Mouse (Mus musculus) forebrain, embryonic 11.5 days (tissue): Measurements from ENCODE around the gene Gm17359. TPM values are rescaled to one million over a fixed set of nuclear protein-coding genes. Genes with fewer than 3 reads are reported as not detected.
"Not testable (repeated sequence)": the region's sequence is repeated elsewhere in the genome, so short reads cannot be mapped to it uniquely, and the experiment has no call there.

ENCODE experiments used
- ATAC-seq: fragments of 200-750 bp; cut with Nextera tagmentation; replicated peaks from 2 replicates; pipeline ENCODE4 v1.8.0; 2017; ENCODE audit warnings: moderate TSS enrichment; ENCODE audit not compliant: low FRiP score
- DNase-seq: peaks from one replicate; pipeline ENCODE4 v3.0.0-alpha.2; 2017; ENCODE audit warnings: low spot score
- H3K27ac ChIP-seq: fragments of 300-500 bp; sonication (generic); 2 replicates; pipeline ENCODE4 v1.5.1; 2014; ENCODE audit warnings: low read depth, low read length
- H3K27me3 ChIP-seq: fragments of 300-500 bp; sonication (generic); 2 replicates; pipeline ENCODE4 v1.6.1; 2014; ENCODE audit warnings: mild to moderate bottlenecking, low read length, mixed read lengths; ENCODE audit not compliant: control insufficient read depth, insufficient read depth
- H3K36me3 ChIP-seq: fragments of 300-500 bp; sonication (generic); 2 replicates; pipeline ENCODE4 v1.6.1; 2014; ENCODE audit warnings: mild to moderate bottlenecking, low read length, moderate library complexity, mixed read lengths; ENCODE audit not compliant: control insufficient read depth, insufficient read depth
- H3K4me1 ChIP-seq: fragments of 300-500 bp; sonication (generic); replicated peaks from 2 replicates; pipeline ENCODE4 v1.6.1; 2014; ENCODE audit warnings: low read length, mixed read lengths; ENCODE audit not compliant: control insufficient read depth, insufficient read depth
- H3K4me2 ChIP-seq: fragments of 300-500 bp; sonication (generic); 2 replicates; pipeline ENCODE4 v1.6.1; 2014; ENCODE audit warnings: low read depth, mild to moderate bottlenecking, low read length, moderate library complexity, mixed read lengths; ENCODE audit not compliant: severe bottlenecking
- H3K4me3 ChIP-seq: fragments of 300-500 bp; sonication (generic); 2 replicates; pipeline ENCODE4 v1.5.1; 2014; ENCODE audit warnings: low read depth, low read length
- H3K9ac ChIP-seq: fragments of 300-500 bp; sonication (generic); 2 replicates; pipeline ENCODE4 v1.6.1; 2014; ENCODE audit warnings: low read length
- H3K9me3 ChIP-seq: fragments of 300-500 bp; sonication (generic); 2 replicates; pipeline ENCODE4 v1.6.1; 2016; ENCODE audit warnings: low read length, mixed read lengths; ENCODE audit not compliant: control insufficient read depth
- WGBS: fragments of 180-500 bp; shearing (Covaris S2); extraction: QIAGEN DNeasy Blood & Tissue Kit; methylation state at CpG from one replicate; pipeline ENCODE4 v1.1.7; 2014; 5-methylcytosine and 5-hydroxymethylcytosine counted together
- polyA plus RNA-seq: library from polyadenylated mRNA; unstranded; fragments of >200 nt; fragmentation: Nextera tagmentation; extraction: Ambion mirVana; gene quantifications from 2 replicates; pipeline ENCODE4 v1.2.1, GENCODE M21; 2014

The Gm17359 gene
- polyA plus RNA-seq, 1 experiment from 2014 or later, result not detected

- no peak for DNase-seq
- 98% methylated on average over 3 of the region's 3 CpGs for WGBS
- no peak overlapping the region for H3K4me3 ChIP-seq
- no peaks in the 10 kb centered on the region; the same call in 1 of the 2 replicates for H3K36me3 ChIP-seq
- no peaks in the 10 kb centered on the region for H3K4me1 ChIP-seq
- H3K4me2 ChIP-seq, result no peak overlapping the region
- no peak overlapping the region for H3K27ac ChIP-seq
- H3K9me3 ChIP-seq, result no peaks in the 10 kb centered on the region
- no peak overlapping the region for H3K9ac ChIP-seq
- ATAC-seq, result no peak
- no peaks in the 10 kb centered on the region for H3K27me3 ChIP-seq
Observed at GRCm38 (mm10) chr3:79438276-79438675, 101.8 kb downstream of the Gm17359 start.

GRCm38 (mm10) chr3:79440976-79441491 is 104.6 kb downstream of the Gm17359 start:
- Histone ChIP-seq H3K4me2 (no peak overlapping the region), H3K9ac (no peak overlapping the region), H3K27me3 (no peaks in the 10 kb centered on the region), H3K36me3 (no peaks in the 10 kb centered on the region; the same call in 1 of the 2 replicates), H3K9me3 (peaks cover 2% of the 10 kb centered on the region; the same call in 1 of the 2 replicates), H3K4me1 (no peaks in the 10 kb centered on the region), H3K4me3 (no peak overlapping the region), H3K27ac (no peak overlapping the region)
- ATAC-seq (no peak), DNase-seq (no peak)
- 80% methylated on average over 12 of the region's 12 CpGs for WGBS

GRCm38 (mm10) chr3:79443850-79444249 is 107.4 kb downstream of the Gm17359 start:
- DNase-seq, result no peak
- 73% methylated on average over 4 of the region's 4 CpGs for WGBS
- Histone ChIP-seq H3K4me1 (no peaks in the 10 kb centered on the region), H3K27ac (no peak overlapping the region), H3K27me3 (no peaks in the 10 kb centered on the region), H3K4me2 (no peak overlapping the region), H3K4me3 (no peak overlapping the region), H3K9ac (no peak overlapping the region), H3K9me3 (peaks cover 2% of the 10 kb centered on the region; the same call in 1 of the 2 replicates), H3K36me3 (no peaks in the 10 kb centered on the region)
- no peak for ATAC-seq

- WGBS, result 80% methylated on average over 8 of the region's 8 CpGs
- ATAC-seq, result no peak
- Histone ChIP-seq H3K27ac (no peak overlapping the region), H3K9ac (no peak overlapping the region), H3K4me2 (no peak overlapping the region), H3K27me3 (no peaks in the 10 kb centered on the region), H3K9me3 (peaks cover 2% of the 10 kb centered on the region; the same call in 1 of the 2 replicates), H3K4me1 (no peaks in the 10 kb centered on the region), H3K36me3 (no peaks in the 10 kb centered on the region), H3K4me3 (no peak overlapping the region)
- DNase-seq, result no peak
Observed at GRCm38 (mm10) chr3:79445041-79445440, 108.6 kb downstream of the Gm17359 start.

- no peak overlapping the region for H3K4me3 ChIP-seq
- DNase-seq (no peak), ATAC-seq (no peak)
- H3K9me3 ChIP-seq, result peaks cover 2% of the 10 kb centered on the region; the same call in 1 of the 2 replicates
- H3K4me1 ChIP-seq, result no peaks in the 10 kb centered on the region
- 87% methylated on average over 4 of the region's 4 CpGs for WGBS
- no peaks in the 10 kb centered on the region for H3K36me3 ChIP-seq
- no peak overlapping the region for H3K9ac ChIP-seq
- H3K27ac ChIP-seq, result no peak overlapping the region
- H3K27me3 ChIP-seq, result no peaks in the 10 kb centered on the region
- H3K4me2 ChIP-seq, result no peak overlapping the region
Observed at GRCm38 (mm10) chr3:79446124-79446523, 109.7 kb downstream of the Gm17359 start.

- H3K9ac ChIP-seq, result not testable (repeated sequence)
Observed at GRCm38 (mm10) chr3:79446648-79447047, 110.2 kb downstream of the Gm17359 start.

GRCm38 (mm10) chr3:79448421-79448820 is 112.0 kb downstream of the Gm17359 start:
- H3K27ac ChIP-seq, result no peak overlapping the region

More at GRCm38 (mm10) chr3:79446648-79447047, 110.2 kb downstream of the Gm17359 start:
- H3K36me3 ChIP-seq, H3K4me1 ChIP-seq, DNase-seq, H3K27me3 ChIP-seq, H3K4me2 ChIP-seq, H3K4me3 ChIP-seq, H3K9me3 ChIP-seq, ATAC-seq, H3K27ac ChIP-seq: not testable (repeated sequence)
- 84% methylated on average over 3 of the region's 3 CpGs for WGBS

GRCm38 (mm10) chr3:79449361-79449760 is 112.9 kb downstream of the Gm17359 start:
- H3K27ac ChIP-seq, result no peak overlapping the region
- DNase-seq (no peak), ATAC-seq (no peak)

More at GRCm38 (mm10) chr3:79448421-79448820, 112.0 kb downstream of the Gm17359 start:
- Histone ChIP-seq H3K9me3 (peaks cover 2% of the 10 kb centered on the region; the same call in 1 of the 2 replicates), H3K36me3 (no peaks in the 10 kb centered on the region), H3K4me2 (no peak overlapping the region), H3K27me3 (no peaks in the 10 kb centered on the region), H3K4me1 (peaks cover 3% of the 10 kb centered on the region; the same call in 1 of the 2 replicates), H3K4me3 (no peak overlapping the region), H3K9ac (no peak overlapping the region)
- ATAC-seq (no peak), DNase-seq (no peak)
- 89% methylated on average over 5 of the region's 5 CpGs for WGBS

GRCm38 (mm10) chr3:79452696-79453263 is 116.3 kb downstream of the Gm17359 start:
- no peaks in the 10 kb centered on the region for H3K9me3 ChIP-seq
- H3K27ac ChIP-seq, result peak overlapping the region; percentile 43
- ATAC-seq (peak; percentile 85), DNase-seq (peak; percentile 70)
- H3K4me2 ChIP-seq, result no peak overlapping the region
- H3K36me3 ChIP-seq, result no peaks in the 10 kb centered on the region
- H3K27me3 ChIP-seq, result no peaks in the 10 kb centered on the region
- H3K9ac ChIP-seq, result no peak overlapping the region
- 40% methylated on average over 14 of the region's 14 CpGs for WGBS
- no peak overlapping the region for H3K4me3 ChIP-seq
- H3K4me1 ChIP-seq, result peaks cover 3% of the 10 kb centered on the region; the same call in 1 of the 2 replicates

More at GRCm38 (mm10) chr3:79449361-79449760, 112.9 kb downstream of the Gm17359 start:
- H3K4me1 ChIP-seq, result peaks cover 3% of the 10 kb centered on the region; the same call in 1 of the 2 replicates
- no peak overlapping the region for H3K9ac ChIP-seq
- H3K27me3 ChIP-seq, result no peaks in the 10 kb centered on the region
- no peak overlapping the region for H3K4me3 ChIP-seq
- H3K36me3 ChIP-seq, result no peaks in the 10 kb centered on the region
- 78% methylated on average over 7 of the region's 7 CpGs for WGBS
- no peaks in the 10 kb centered on the region for H3K9me3 ChIP-seq
- no peak overlapping the region for H3K4me2 ChIP-seq
